Comparison of ENCODE assay signal across 15 mouse cellular contexts in the genomic region with DNA sequence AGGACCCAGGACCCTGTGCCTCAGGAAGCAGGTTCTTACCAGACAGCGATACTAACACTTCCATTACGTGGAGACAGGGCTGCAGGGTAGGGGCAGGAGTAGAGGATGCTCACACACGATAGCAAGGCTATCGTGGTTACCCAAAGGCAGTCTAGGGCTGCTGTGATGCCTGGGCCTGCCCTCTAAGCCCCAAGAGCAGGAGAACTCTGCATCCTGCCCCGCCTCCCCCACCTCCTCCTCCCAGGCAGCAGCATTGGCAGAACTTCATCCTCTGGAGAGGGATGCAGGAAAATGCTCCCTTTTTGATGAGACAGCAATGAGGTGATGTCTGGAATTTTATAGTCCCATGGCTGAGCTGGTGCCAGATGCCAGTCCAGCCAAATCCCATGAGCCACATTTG. TPM values are rescaled to one million over a fixed set of nuclear protein-coding genes. Genes with fewer than 3 reads are reported as not detected.
DNase-seq lines count a peak whose midpoint lies in the region; ATAC-seq and TF ChIP-seq lines count a peak whose summit lies in the region.
"Had no signal": no experiment of that assay in that cellular context is flagged by ENCODE, and none has a peak within 500 bp of the region (broad histone marks: within the 10 kb centered on the region; RNA-seq: fewer than 3 reads in every experiment).

No protein-coding gene starts in this region.

- H3K9ac ChIP-seq in liver, embryonic 15.5 days: no peak overlapping the region; the same call in 1 of the 2 replicates
- H3K9ac ChIP-seq: embryonic facial prominence, embryonic 12.5 days; forebrain, embryonic 15.5 days had no signal

- no peak overlapping the region for H3K27ac ChIP-seq in kidney, adult 2 months (ENCODE audit: insufficient read depth, low read depth, low read length)
- H3K27ac ChIP-seq in liver, embryonic 15.5 days (replicated peaks): peak overlapping the region; percentile 42
- H3K27ac ChIP-seq: embryonic facial prominence, embryonic 12.5 days; forebrain, embryonic 15.5 days; limb, embryonic 10.5 days; midbrain, embryonic 10.5 days had no signal

- peak; percentile 46; the same call in 1 of the 2 replicates for ATAC-seq in G1E (ENCODE audit: extremely low read depth, insufficient number of reproducible peaks, low FRiP score, poor library complexity, severe bottlenecking)
- peak; percentile 53 for ATAC-seq in erythroblast, adult 5-6 weeks (replicated peaks; ENCODE audit: low FRiP score, poor library complexity, severe bottlenecking)
- peak; percentile 90 for ATAC-seq in liver, embryonic 15.5 days (ENCODE audit: insufficient read depth)
- ATAC-seq: forebrain, embryonic 15.5 days had no signal

- no peaks in the 10 kb centered on the region for H3K9me3 ChIP-seq in G1E (replicated peaks)
- no peaks in the 10 kb centered on the region for H3K9me3 ChIP-seq in liver, embryonic 15.5 days (replicated peaks)
- H3K9me3 ChIP-seq: embryonic facial prominence, embryonic 12.5 days; forebrain, embryonic 15.5 days; limb, embryonic 10.5 days; midbrain, embryonic 10.5 days had no signal

- TF ChIP-seq POLR2A in kidney, adult 2 months (IDR thresholded peaks at IDR 0.05; ENCODE audit: low read depth, low read length): no peak

- TF ChIP-seq CTCF in kidney, adult 2 months (conservative IDR thresholded peaks at IDR 0.05; ENCODE audit: insufficient read depth, insufficient read length, low read depth, low read length): no peak
- no peak for TF ChIP-seq CTCF in G1E (IDR thresholded peaks at IDR 0.05; ENCODE audit: low read depth, low read length)

- no peaks in the 10 kb centered on the region for H3K4me1 ChIP-seq in kidney, adult 2 months (ENCODE audit: control insufficient read depth, insufficient read depth, low read length)
- H3K4me1 ChIP-seq in G1E (ENCODE audit: insufficient read depth, low read depth, low read length): peaks cover 84% of the 10 kb centered on the region
- H3K4me1 ChIP-seq in liver, embryonic 15.5 days (replicated peaks): peaks cover 31% of the 10 kb centered on the region
- H3K4me1 ChIP-seq: embryonic facial prominence, embryonic 12.5 days; forebrain, embryonic 15.5 days; limb, embryonic 10.5 days had no signal

- peak overlapping the region; percentile 35 for H3K4me2 ChIP-seq in liver, embryonic 15.5 days
- H3K4me2 ChIP-seq: embryonic facial prominence, embryonic 12.5 days; forebrain, embryonic 15.5 days had no signal

- H3K4me3 ChIP-seq in kidney, adult 2 months (ENCODE audit: insufficient read depth, low read depth, low read length): no peak overlapping the region
- peak overlapping the region; percentile 60; the same call in 1 of the 2 replicates for H3K4me3 ChIP-seq in G1E (ENCODE audit: low read depth, low read length)
- H3K4me3 ChIP-seq in liver, embryonic 15.5 days (replicated peaks): no peak overlapping the region
- H3K4me3 ChIP-seq: embryonic facial prominence, embryonic 12.5 days; forebrain, embryonic 15.5 days; limb, embryonic 10.5 days; midbrain, embryonic 10.5 days had no signal

- H3K27me3 ChIP-seq in kidney, adult 2 months (replicated peaks; ENCODE audit: control insufficient read depth, insufficient read depth, low read length): no peaks in the 10 kb centered on the region
- no peaks in the 10 kb centered on the region for H3K27me3 ChIP-seq in G1E (ENCODE audit: insufficient read depth, low read length)
- H3K27me3 ChIP-seq in liver, embryonic 15.5 days: no peaks in the 10 kb centered on the region
- H3K27me3 ChIP-seq: forebrain, embryonic 15.5 days had no signal

- no peaks in the 10 kb centered on the region for H3K36me3 ChIP-seq in kidney, adult 2 months (ENCODE audit: control insufficient read depth, insufficient read depth, low read length)
- peaks cover 14% of the 10 kb centered on the region for H3K36me3 ChIP-seq in G1E (replicated peaks)
- H3K36me3 ChIP-seq in liver, embryonic 15.5 days (replicated peaks): no peaks in the 10 kb centered on the region
- H3K36me3 ChIP-seq: embryonic facial prominence, embryonic 12.5 days; forebrain, embryonic 15.5 days; limb, embryonic 10.5 days; midbrain, embryonic 10.5 days had no signal

- peak; percentile 48 for DNase-seq in kidney, adult 2 months
- DNase-seq in kidney, postnatal 14 days: no peak
- no peak for DNase-seq in G1E (ENCODE audit: low spot score)
- no peak for DNase-seq in embryo, embryonic 10.5 days (ENCODE audit: low spot score)
- DNase-seq in thymus, adult 18-20 months: no peak
- DNase-seq in thymus, postnatal 0 days (ENCODE audit: low spot score): no peak
- DNase-seq: cerebellum, adult 8-10 months; lung, adult 18-20 months; lung, postnatal 14 days had no signal

- WGBS in kidney, adult 2 months: 73% methylated on average over 5 of the region's 5 CpGs
- 21% methylated on average over 5 of the region's 5 CpGs for WGBS in liver, embryonic 15.5 days (ENCODE audit: insufficient replicate concordance)

RNA-seq across cellular contexts. Expression of a gene that starts 19.0 kb away (rescaled TPM):
- polyA plus RNA-seq in kidney, adult 2 months (2012; rRNA removed): 0.05 and 0.30 TPM in 2 replicates
- 56.4 and 60.4 TPM in 2 replicates for total RNA-seq in G1E (2014; fragmentation: Nextera tagmentation)
- 153 and 179 TPM in 2 replicates for total RNA-seq in G1E (2017)
- polyA plus RNA-seq in G1E (2012): 40.7 and 49.4 TPM in 2 replicates
- total RNA-seq in erythroblast, adult 5-6 weeks (2015; ENCODE audit: low replicate concordance): 0.77 and 3.1 TPM in 2 replicates
- 0.70 and 1.8 TPM in 2 replicates for total RNA-seq in erythroblast, adult 5-6 weeks (2017; ENCODE audit: low replicate concordance)
- 0.07 and 0.10 TPM in 2 replicates for polyA plus RNA-seq in liver, embryonic 15.5 days (2015; fragmentation: Nextera tagmentation; extraction: Ambion mirVana)
- 3.1 and 3.9 TPM in 2 replicates for polyA plus RNA-seq in thymus, postnatal 0 days (2015; fragmentation: Nextera tagmentation; extraction: Ambion mirVana)

RNA-seq across cellular contexts. Expression of a gene that starts 19.7 kb away (rescaled TPM):
- 110 and 123 TPM in 2 replicates for polyA plus RNA-seq in kidney, adult 2 months (2012; rRNA removed)
- total RNA-seq in G1E (2014; fragmentation: Nextera tagmentation) (129 and 141 TPM in 2 replicates), G1E (2017) (94.9 and 98.0 TPM in 2 replicates)
- 76.1 and 86.1 TPM in 2 replicates for polyA plus RNA-seq in G1E (2012)
- total RNA-seq in erythroblast, adult 5-6 weeks (2015; ENCODE audit: low replicate concordance): 20.4 and 23.0 TPM in 2 replicates
- 53.6 and 106 TPM in 2 replicates for total RNA-seq in erythroblast, adult 5-6 weeks (2017; ENCODE audit: low replicate concordance)
- 76.7 and 81.9 TPM in 2 replicates for polyA plus RNA-seq in liver, embryonic 15.5 days (2015; fragmentation: Nextera tagmentation; extraction: Ambion mirVana)
- polyA plus RNA-seq in thymus, postnatal 0 days (2015; fragmentation: Nextera tagmentation; extraction: Ambion mirVana): 56.7 and 59.0 TPM in 2 replicates
